Mouse (Mus musculus) embryonic facial prominence, embryonic 14.5 days (tissue): ENCODE data around the gene Pqlc2. TPM values are rescaled to one million over a fixed set of nuclear protein-coding genes. Genes with fewer than 3 reads are reported as not detected.

Source experiments
- ATAC-seq: fragments of 200-750 bp; cut with Nextera tagmentation; 2 replicates; pipeline ENCODE4 v1.8.0; 2017; ENCODE audit warnings: low read depth, moderate number of reproducible peaks, moderate TSS enrichment
- DNase-seq: peaks from one replicate; pipeline ENCODE4 v3.0.0-alpha.2; 2015; ENCODE audit warnings: low spot score
- H3K27ac ChIP-seq: fragments of 300-500 bp; sonication (generic); replicated peaks from 2 replicates; pipeline ENCODE4 v1.5.1; 2014; ENCODE audit warnings: low read depth, mild to moderate bottlenecking, low read length, moderate library complexity
- H3K27me3 ChIP-seq: fragments of 300-500 bp; sonication (generic); replicated peaks from 2 replicates; pipeline ENCODE4 v1.6.1; 2014; ENCODE audit warnings: low read length; ENCODE audit not compliant: control insufficient read depth, insufficient read depth
- H3K36me3 ChIP-seq: fragments of 300-500 bp; sonication (generic); 2 replicates; pipeline ENCODE4 v1.6.1; 2014; ENCODE audit warnings: low read length, mixed read lengths; ENCODE audit not compliant: control insufficient read depth, insufficient read depth
- H3K4me1 ChIP-seq: fragments of 300-500 bp; sonication (generic); 2 replicates; pipeline ENCODE4 v1.6.1; 2014; ENCODE audit warnings: antibody characterized with exemption, low read length; ENCODE audit not compliant: control insufficient read depth, insufficient read depth
- H3K4me2 ChIP-seq: fragments of 300-500 bp; sonication (generic); 2 replicates; pipeline ENCODE4 v1.6.1; 2014; ENCODE audit warnings: low read depth, mild to moderate bottlenecking, low read length, moderate library complexity, mixed read lengths
- H3K4me3 ChIP-seq: fragments of 300-500 bp; sonication (generic); 2 replicates; pipeline ENCODE4 v1.5.1; 2014; ENCODE audit warnings: low read depth, mild to moderate bottlenecking, low read length
- H3K9ac ChIP-seq: fragments of 300-500 bp; sonication (generic); 2 replicates; pipeline ENCODE4 v1.6.1; 2014; ENCODE audit warnings: low read depth, mild to moderate bottlenecking, low read length, moderate library complexity, mixed read lengths
- H3K9me3 ChIP-seq: fragments of 300-500 bp; sonication (generic); 2 replicates; pipeline ENCODE4 v1.6.1; 2016; ENCODE audit warnings: low read length; ENCODE audit not compliant: control insufficient read depth
- WGBS: fragments of 180-500 bp; shearing (Covaris S2); extraction: QIAGEN DNeasy Blood & Tissue Kit; methylation state at CpG from one replicate; pipeline ENCODE4 v1.1.7; 2014; 5-methylcytosine and 5-hydroxymethylcytosine counted together
- polyA plus RNA-seq: library from polyadenylated mRNA; unstranded; fragments of >200 nt; fragmentation: Nextera tagmentation; extraction: Ambion mirVana; gene quantifications from 2 replicates; pipeline ENCODE4 v1.2.1, GENCODE M21; 2014

Gene Pqlc2
- polyA plus RNA-seq, 1 experiment from 2014 or later = 10.9 TPM

- 85% methylated on average over 1 of the region's 1 CpGs for WGBS
- Histone ChIP-seq H3K4me3 (no peak overlapping the region), H3K36me3 (peaks cover 33% of the 10 kb centered on the region), H3K9me3 (no peaks in the 10 kb centered on the region), H3K9ac (no peak overlapping the region), H3K4me2 (no peak overlapping the region), H3K27ac (0 out of 2 replicates have a peak overlapping the region, but pooled peaks have one; percentile 75), H3K27me3 (no peaks in the 10 kb centered on the region), H3K4me1 (peaks cover 45% of the 10 kb centered on the region)
- DNase-seq (no peak), ATAC-seq (no peak)
Observed at GRCm38 (mm10) chr4:139268242-139268641, 42.3 kb downstream of the Pqlc2 start.

- Histone ChIP-seq H3K4me1 (peaks cover 45% of the 10 kb centered on the region), H3K27me3 (no peaks in the 10 kb centered on the region), H3K36me3 (peaks cover 42% of the 10 kb centered on the region), H3K9me3 (no peaks in the 10 kb centered on the region), H3K27ac (peak overlapping the region; percentile 75), H3K4me2 (no peak overlapping the region), H3K9ac (0 out of 2 replicates have a peak overlapping the region, but pooled peaks have one; percentile 2), H3K4me3 (no peak overlapping the region)
- DNase-seq (peak; percentile 73), ATAC-seq (peak; percentile 38; the same call in 1 of the 2 replicates)
- WGBS = 46% methylated on average over 3 of the region's 3 CpGs
Observed at GRCm38 (mm10) chr4:139267335-139267734, 43.2 kb downstream of the Pqlc2 start.

- Histone ChIP-seq H3K36me3 (peaks cover 44% of the 10 kb centered on the region), H3K27me3 (no peaks in the 10 kb centered on the region), H3K4me2 (no peak overlapping the region), H3K4me3 (no peak overlapping the region), H3K9ac (no peak overlapping the region), H3K27ac (peak overlapping the region; percentile 75), H3K4me1 (peaks cover 43% of the 10 kb centered on the region), H3K9me3 (no peaks in the 10 kb centered on the region)
- DNase-seq (no peak), ATAC-seq (peak; percentile 7; the same call in 1 of the 2 replicates)
- 43% methylated on average over 7 of the region's 7 CpGs for WGBS
Observed at GRCm38 (mm10) chr4:139266500-139266865, 44.0 kb downstream of the Pqlc2 start.

GRCm38 (mm10) chr4:139265783-139266499, 44.6 kb downstream of the Pqlc2 start:
- ATAC-seq = peak; percentile 55; the same call in 1 of the 2 replicates
- 65% methylated on average over 13 of the region's 13 CpGs for WGBS
- Histone ChIP-seq H3K27ac (peak overlapping the region; percentile 75), H3K4me1 (peaks cover 43% of the 10 kb centered on the region), H3K9ac (0 out of 2 replicates have a peak overlapping the region, but pooled peaks have one; percentile 20), H3K9me3 (no peaks in the 10 kb centered on the region), H3K4me2 (no peak overlapping the region), H3K36me3 (peaks cover 49% of the 10 kb centered on the region), H3K4me3 (no peak overlapping the region), H3K27me3 (no peaks in the 10 kb centered on the region)
- DNase-seq = no peak

- DNase-seq = no peak
- H3K27ac ChIP-seq = no peak overlapping the region
- 88% methylated on average over 6 of the region's 6 CpGs for WGBS
- H3K9me3 ChIP-seq = no peaks in the 10 kb centered on the region
- ATAC-seq = no peak
- H3K27me3 ChIP-seq = no peaks in the 10 kb centered on the region
- no peak overlapping the region for H3K4me3 ChIP-seq
- no peak overlapping the region for H3K4me2 ChIP-seq
- peaks cover 47% of the 10 kb centered on the region for H3K4me1 ChIP-seq
- peaks cover 45% of the 10 kb centered on the region for H3K36me3 ChIP-seq
- H3K9ac ChIP-seq = no peak overlapping the region
Observed at GRCm38 (mm10) chr4:139262981-139263380, 47.5 kb downstream of the Pqlc2 start.

GRCm38 (mm10) chr4:139259302-139259871, 51.1 kb downstream of the Pqlc2 start:
- H3K36me3 ChIP-seq = peaks cover 55% of the 10 kb centered on the region
- H3K4me1 ChIP-seq = peaks cover 40% of the 10 kb centered on the region
- DNase-seq (peak; percentile 94), ATAC-seq (peak; percentile 69)
- 34% methylated on average over 11 of the region's 11 CpGs for whole genome bisulfite sequencing
- no peaks in the 10 kb centered on the region for H3K27me3 ChIP-seq
- H3K9me3 ChIP-seq = no peaks in the 10 kb centered on the region
- no peak overlapping the region for H3K4me3 ChIP-seq
- H3K27ac ChIP-seq = peak overlapping the region; percentile 92
- H3K9ac ChIP-seq = no peak overlapping the region; the same call in 1 of the 2 replicates
- H3K4me2 ChIP-seq = 0 out of 2 replicates have a peak overlapping the region, but pooled peaks have one; percentile 8

- no peak overlapping the region for H3K9ac ChIP-seq
- H3K4me1 ChIP-seq = peaks cover 40% of the 10 kb centered on the region
- no peaks in the 10 kb centered on the region for H3K27me3 ChIP-seq
- peaks cover 49% of the 10 kb centered on the region for H3K36me3 ChIP-seq
- H3K4me3 ChIP-seq = no peak overlapping the region
- H3K4me2 ChIP-seq = 0 out of 2 replicates have a peak overlapping the region, but pooled peaks have one; percentile 8
- no peaks in the 10 kb centered on the region for H3K9me3 ChIP-seq
- DNase-seq = no peak
- peak overlapping the region; percentile 92 for H3K27ac ChIP-seq
- no peak; the same call in 1 of the 2 replicates for ATAC-seq
- WGBS = 29% methylated on average over 6 of the region's 6 CpGs
Observed at GRCm38 (mm10) chr4:139258621-139259301, 51.7 kb downstream of the Pqlc2 start.

- DNase-seq = no peak
Observed at GRCm38 (mm10) chr4:139256708-139257107, 53.8 kb downstream of the Pqlc2 start.

More at GRCm38 (mm10) chr4:139256708-139257107, 53.8 kb downstream of the Pqlc2 start:
- H3K27ac ChIP-seq = peak overlapping the region; percentile 92; the same call in 1 of the 2 replicates
- no peaks in the 10 kb centered on the region for H3K27me3 ChIP-seq
- no peak overlapping the region for H3K9ac ChIP-seq
- H3K36me3 ChIP-seq = peaks cover 29% of the 10 kb centered on the region
- H3K4me2 ChIP-seq = no peak overlapping the region
- H3K9me3 ChIP-seq = no peaks in the 10 kb centered on the region
- no peak overlapping the region for H3K4me3 ChIP-seq
- 39% methylated on average over 8 of the region's 8 CpGs for whole genome bisulfite sequencing
- peaks cover 54% of the 10 kb centered on the region for H3K4me1 ChIP-seq
- no peak for ATAC-seq
